ENCODE assay signal across 5 mouse cellular contexts in genomic region chr12:115242661-115243060, GRCm38 (mm10).
DNase-seq lines count a peak whose midpoint lies in the region; ATAC-seq lines count a peak whose summit lies in the region.

No protein-coding gene starts in this region.

- peak; percentile 20 for ATAC-seq in CD4-positive, CD25-positive, alpha-beta regulatory T cell, adult 4 months

- DNase-seq in adrenal gland, adult 2 months, result peak; percentile 5
- peak; percentile 1 for DNase-seq in lung, postnatal 36 days
- DNase-seq in naive thymus-derived CD4-positive, alpha-beta T cell, adult 2 months (ENCODE audit: low read depth), result peak; percentile 32
- peak; percentile 19 for DNase-seq in thymus, postnatal 14 days

Comparison
In these comparisons a context has a peak if more than half of its experiments do, and no peak if none do; other contexts are left out.
1. Peak in every context shown above with its lines: DNase-seq and ATAC-seq.